Mouse (Mus musculus) adrenal gland, postnatal 36 days (tissue): ENCODE measurements around the gene Smad1. TPM values are rescaled to one million over a fixed set of nuclear protein-coding genes. Genes with fewer than 3 reads are reported as not detected.
A peak's percentile ranks its signal among the peaks of the same experiment; 100 is the strongest.

ENCODE experiments used
- DNase-seq, 2 experiments: peaks; one replicate each; pipeline ENCODE4 v3.0.0; 2021; ENCODE audit warnings: mixed read lengths in 1 of 2
- total RNA-seq, 2 experiments: library from RNA; stranded (reverse); gene quantifications; 2 replicates each; pipeline ENCODE4 v1.2.3; 2021

Smad1 gene
- total RNA-seq, 2 experiments from 2014 or later: 26.6 to 27.8 TPM

- DNase-seq: no peak
Observed at GRCm38 (mm10) chr8:79384276-79385271, 14.7 kb downstream of the Smad1 start.

- DNase-seq: no peak
Observed at GRCm38 (mm10) chr8:79382857-79383262, 16.5 kb downstream of the Smad1 start.

- DNase-seq: no peak
Observed at GRCm38 (mm10) chr8:79381771-79382170, 17.5 kb downstream of the Smad1 start.

- no peak for DNase-seq
Observed at GRCm38 (mm10) chr8:79380386-79380785, 18.9 kb downstream of the Smad1 start.

- DNase-seq: no peak
Observed at GRCm38 (mm10) chr8:79379971-79380370, 19.3 kb downstream of the Smad1 start.

GRCm38 (mm10) chr8:79376648-79377047, 22.7 kb downstream of the Smad1 start:
- DNase-seq: no peak

GRCm38 (mm10) chr8:79375775-79376123, 23.6 kb downstream of the Smad1 start:
- no peak for DNase-seq

- no peak for DNase-seq
Observed at GRCm38 (mm10) chr8:79375074-79375774, 24.1 kb downstream of the Smad1 start.

GRCm38 (mm10) chr8:79374410-79374809, 24.9 kb downstream of the Smad1 start:
- no peak for DNase-seq

GRCm38 (mm10) chr8:79373563-79373962, 25.8 kb downstream of the Smad1 start:
- DNase-seq: no peak

GRCm38 (mm10) chr8:79372960-79373359, 26.4 kb downstream of the Smad1 start:
- DNase-seq: no peak

GRCm38 (mm10) chr8:79372521-79372920, 26.8 kb downstream of the Smad1 start:
- DNase-seq: no peak

- no peak for DNase-seq
Observed at GRCm38 (mm10) chr8:79372084-79372483, 27.2 kb downstream of the Smad1 start.

- DNase-seq: no peak
Observed at GRCm38 (mm10) chr8:79370646-79371290, 28.6 kb downstream of the Smad1 start.

- no peak for DNase-seq
Observed at GRCm38 (mm10) chr8:79369163-79369562, 30.2 kb downstream of the Smad1 start.

- DNase-seq: no peak
Observed at GRCm38 (mm10) chr8:79367959-79368358, 31.4 kb downstream of the Smad1 start.

- DNase-seq: no peak
Observed at GRCm38 (mm10) chr8:79367350-79367749, 32.0 kb downstream of the Smad1 start.

GRCm38 (mm10) chr8:79366227-79366626, 33.1 kb downstream of the Smad1 start:
- no peak for DNase-seq

- no peak for DNase-seq
Observed at GRCm38 (mm10) chr8:79365707-79366106, 33.6 kb downstream of the Smad1 start.

GRCm38 (mm10) chr8:79364806-79365205, 34.5 kb downstream of the Smad1 start:
- no peak for DNase-seq

GRCm38 (mm10) chr8:79362430-79362829, 36.9 kb downstream of the Smad1 start:
- no peak for DNase-seq

- DNase-seq: peak; percentile 19 to 29
Observed at GRCm38 (mm10) chr8:79360774-79361527, 38.4 kb downstream of the Smad1 start.
